Mouse (Mus musculus) induced T-regulatory cell, adult 2 months (primary cell): ENCODE measurements around the gene Rab42.

Experiments
- DNase-seq: peaks from one replicate; pipeline ENCODE4 v3.0.0-alpha.2; 2012; ENCODE audit warnings: low read depth

Gene Rab42

GRCm38 (mm10) chr4:132269740-132270560 lies 33.2 kb downstream of the Rab42 start:
- DNase-seq: peak; percentile 97

GRCm38 (mm10) chr4:132268871-132269739 lies 34.1 kb downstream of the Rab42 start:
- peak; percentile 77 for DNase-seq

- DNase-seq: no peak
Observed at GRCm38 (mm10) chr4:132266835-132267349, 36.3 kb downstream of the Rab42 start.

- DNase-seq: peak; percentile 23
Observed at GRCm38 (mm10) chr4:132263313-132263712, 39.9 kb downstream of the Rab42 start.

GRCm38 (mm10) chr4:132262358-132262616 lies 40.9 kb downstream of the Rab42 start:
- DNase-seq: no peak

GRCm38 (mm10) chr4:132261514-132262357 lies 41.4 kb downstream of the Rab42 start, which contains the start of gene Gmeb1:
Gmeb1 (minus strand) TSS chr4:132261602.
- DNase-seq: peak; percentile 86

GRCm38 (mm10) chr4:132260404-132261379 lies 42.5 kb downstream of the Rab42 start:
- peak; percentile 80 for DNase-seq

- no peak for DNase-seq
Observed at GRCm38 (mm10) chr4:132259248-132259647, 43.9 kb downstream of the Rab42 start.

- no peak for DNase-seq
Observed at GRCm38 (mm10) chr4:132256384-132256783, 46.8 kb downstream of the Rab42 start.

- DNase-seq: peak; percentile 63
Observed at GRCm38 (mm10) chr4:132254986-132255385, 48.2 kb downstream of the Rab42 start.

GRCm38 (mm10) chr4:132253622-132254021 lies 49.6 kb downstream of the Rab42 start:
- DNase-seq: no peak

GRCm38 (mm10) chr4:132253128-132253527 lies 50.1 kb downstream of the Rab42 start:
- DNase-seq: no peak
